Mouse (Mus musculus) testis, adult 2 months (tissue): ENCODE measurements around the gene Ddah1.

ENCODE experiments used
- CTCF ChIP-seq: fragments of 200-500 bp; IDR thresholded peaks from 2 replicates; pipeline ENCODE4 v1.5.1; 2012; ENCODE audit warnings: low read depth, mild to moderate bottlenecking, inconsistent platforms, low read length, moderate library complexity; ENCODE audit not compliant: control insufficient read depth, insufficient read depth, insufficient replicate concordance
- POLR2A ChIP-seq: fragments of 200-500 bp; IDR thresholded peaks from 2 replicates; pipeline ENCODE4 v1.6.1; 2012; ENCODE audit warnings: low read depth, mild to moderate bottlenecking, inconsistent platforms, low read length, moderate library complexity; ENCODE audit not compliant: control insufficient read depth

- TF ChIP-seq POLR2A (no peak), CTCF (no peak)
Measured at GRCm38 (mm10) chr3:145798751-145799188, 40.3 kb downstream of the Ddah1 start.
